ENCODE assay signal across 17 mouse cellular contexts in the genomic region with DNA sequence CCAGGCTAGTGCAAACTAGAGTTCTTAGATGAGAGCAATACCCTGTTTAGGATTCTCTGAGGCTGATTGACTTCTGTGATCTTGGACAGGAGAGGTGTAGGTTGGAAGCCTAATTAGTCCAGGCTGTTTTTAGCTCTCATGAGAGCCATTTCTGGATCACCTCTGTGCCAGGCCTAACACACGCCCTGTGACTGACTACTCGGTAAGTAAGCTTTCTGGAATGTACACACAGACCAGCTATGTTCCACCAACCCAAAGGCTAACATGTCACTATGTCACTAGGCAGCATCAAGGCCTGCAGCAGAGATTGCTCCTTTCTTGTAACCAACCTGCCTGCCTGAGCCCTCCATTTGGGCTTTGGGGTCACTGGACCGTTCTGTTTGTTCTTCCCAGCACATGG.
"Had no signal": no experiment of that assay in that cellular context is flagged by ENCODE, and none has a peak within 500 bp of the region (broad histone marks: within the 10 kb centered on the region; RNA-seq: fewer than 3 reads in every experiment).

No protein-coding gene starts in this region.

- H3K27me3 ChIP-seq: limb, embryonic 12.5 days; neural tube, embryonic 12.5 days; stomach, embryonic 15.5 days had no signal

- H3K27ac ChIP-seq: kidney, postnatal 0 days; limb, embryonic 12.5 days; liver, embryonic 14.5 days; midbrain, embryonic 10.5 days; neural tube, embryonic 12.5 days; stomach, embryonic 15.5 days had no signal

- H3K4me2 ChIP-seq: limb, embryonic 12.5 days; neural tube, embryonic 12.5 days; stomach, embryonic 15.5 days had no signal

- H3K4me3 ChIP-seq: limb, embryonic 12.5 days; midbrain, embryonic 10.5 days; myocyte; neural tube, embryonic 12.5 days; stomach, embryonic 15.5 days had no signal

- H3K36me3 ChIP-seq: limb, embryonic 12.5 days; midbrain, embryonic 10.5 days; neural tube, embryonic 12.5 days; stomach, embryonic 15.5 days had no signal

- H3K9me3 ChIP-seq: limb, embryonic 12.5 days; midbrain, embryonic 10.5 days; neural tube, embryonic 12.5 days; stomach, embryonic 15.5 days had no signal

- DNase-seq: kidney, adult 9 months; kidney, postnatal 36 days; layer of hippocampus, adult 9-11 months; layer of hippocampus, postnatal 36 days; lung, adult 18-20 months; lung, postnatal 4 days; midbrain, embryonic 14.5 days; retina, postnatal 1 day; right cerebral cortex, postnatal 4 days; thymus, postnatal 4 days had no signal

- H3K4me1 ChIP-seq: stomach, embryonic 15.5 days had no signal

- H3K9ac ChIP-seq: limb, embryonic 12.5 days; liver, embryonic 14.5 days; neural tube, embryonic 12.5 days; stomach, embryonic 15.5 days had no signal
